Mouse (Mus musculus) thymus, postnatal 14 days (tissue): ENCODE measurements around the gene Pax2.
"Not testable (repeated sequence)": the region's sequence is repeated elsewhere in the genome, so short reads cannot be mapped to it uniquely, and the experiment has no call there.

ENCODE experiments used
- DNase-seq: peaks from one replicate; pipeline ENCODE4 v3.0.0; 2021

Pax2 gene

DNA sequence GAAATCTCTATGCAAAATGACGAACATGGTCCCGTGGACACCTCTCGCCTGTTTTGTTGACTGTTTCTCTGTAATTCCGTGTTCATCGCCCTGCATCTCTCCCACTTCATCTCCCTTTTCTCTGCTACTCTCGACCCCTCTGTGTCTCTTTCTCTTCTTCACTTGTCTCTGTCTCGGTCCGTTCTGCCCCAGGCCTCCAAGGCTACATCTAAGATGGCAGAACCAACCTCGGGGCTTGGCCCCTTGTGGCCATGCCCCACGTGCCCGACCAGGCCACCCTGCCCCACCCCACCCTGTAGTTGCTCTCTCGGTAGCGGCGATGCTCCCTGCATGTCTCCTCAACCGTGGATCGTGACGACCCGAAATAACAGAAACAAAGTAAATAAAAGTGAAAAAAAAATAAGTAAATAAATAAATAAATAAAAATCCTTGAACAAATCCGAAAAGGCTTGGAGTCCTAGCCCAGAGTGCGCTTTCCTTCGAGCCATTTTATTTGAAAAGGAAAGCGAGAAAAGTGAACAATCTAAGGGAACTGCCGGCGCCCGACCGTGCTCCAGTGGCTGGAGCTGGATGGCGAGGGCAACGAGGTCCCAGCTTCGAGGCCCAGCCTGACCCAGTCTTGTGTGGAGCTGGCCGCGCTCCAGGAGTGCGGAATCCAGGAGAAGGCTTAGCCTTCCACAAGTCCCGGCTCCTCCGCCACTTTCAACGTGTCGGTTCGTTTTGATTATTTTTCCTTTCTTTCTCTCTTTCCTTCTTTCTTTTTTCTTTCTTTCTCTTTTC, 81.8 kb downstream of the Pax2 start:
- DNase-seq: no peak

DNA sequence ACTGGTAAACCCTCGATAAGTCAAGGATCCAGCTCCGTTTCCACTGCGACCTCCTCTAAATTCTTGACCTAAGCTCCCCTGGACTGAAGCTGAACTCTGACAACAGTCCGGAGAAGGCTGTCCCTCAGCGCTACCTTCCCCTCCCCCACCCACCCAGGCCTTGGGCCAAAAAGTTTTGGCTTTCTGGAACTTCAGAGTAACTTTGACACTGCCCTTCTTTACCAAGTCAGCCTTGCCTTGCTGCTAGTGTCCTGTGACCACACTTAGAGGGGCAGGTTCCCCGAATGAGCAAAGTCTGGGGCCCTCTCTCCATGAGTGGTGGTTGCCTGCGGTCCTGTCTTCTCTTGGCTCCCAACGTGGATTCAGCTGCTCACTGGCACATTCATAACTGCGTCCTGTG, 82.5 kb downstream of the Pax2 start:
- no peak for DNase-seq

DNA sequence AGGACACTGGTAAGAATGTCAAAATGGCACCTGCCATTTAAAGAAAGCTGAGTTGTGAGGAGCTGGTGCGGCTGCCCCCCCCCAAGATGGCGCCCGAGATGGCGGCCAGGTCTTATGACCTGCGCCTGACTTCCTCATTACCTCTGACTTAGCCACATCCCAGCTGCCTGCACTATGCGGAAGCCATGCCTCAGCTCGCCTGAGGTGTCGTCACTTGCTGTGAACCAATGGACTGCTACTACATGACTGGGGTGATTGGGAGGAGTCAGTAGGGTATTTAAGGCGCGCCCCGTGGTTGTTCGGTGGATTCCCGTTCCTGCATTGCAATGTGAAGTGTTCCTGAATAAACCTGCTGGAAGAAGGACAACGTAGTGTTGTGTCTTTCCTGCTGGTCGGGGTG, 86.8 kb downstream of the Pax2 start:
- DNase-seq: not testable (repeated sequence)

DNA sequence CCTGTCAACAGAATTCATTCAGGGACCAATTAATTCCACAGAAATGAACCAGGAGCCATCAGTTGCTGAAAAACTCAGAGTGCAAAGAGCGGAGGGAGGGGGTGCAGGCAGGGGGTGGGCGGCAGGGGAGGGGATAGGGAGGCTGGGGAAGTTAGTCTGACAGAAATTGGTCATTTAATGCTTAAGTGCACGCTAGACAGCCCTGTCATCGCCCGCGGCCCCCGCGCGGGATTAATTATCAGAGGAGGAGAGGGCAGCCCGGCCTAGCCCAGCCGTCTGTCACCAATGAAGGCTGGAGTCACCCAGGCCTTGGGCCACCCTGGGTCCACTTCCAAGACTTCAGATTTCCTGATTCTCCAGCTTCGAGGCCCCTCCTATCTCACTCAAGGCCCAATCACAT, 93.6 kb downstream of the Pax2 start:
- DNase-seq: no peak

DNA sequence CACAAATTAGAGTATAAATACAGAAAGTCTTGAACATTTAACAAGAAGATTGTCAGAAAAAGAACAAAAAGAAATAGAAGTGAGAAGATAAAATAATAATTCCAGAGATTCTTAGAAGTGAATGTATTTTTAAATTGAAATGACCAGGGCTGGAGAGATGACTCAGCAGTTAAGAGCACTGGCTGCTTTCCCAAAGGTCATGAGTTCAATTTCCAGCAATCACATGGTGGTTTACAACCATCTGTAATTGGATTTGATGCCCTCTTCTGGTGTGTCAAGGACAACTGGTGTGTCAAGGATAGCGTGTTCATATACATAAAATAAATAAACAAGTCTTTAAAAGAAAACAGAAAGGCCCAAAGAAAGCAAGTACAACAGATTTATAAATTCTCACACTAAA, 102.8 kb downstream of the Pax2 start:
- no peak for DNase-seq

DNA sequence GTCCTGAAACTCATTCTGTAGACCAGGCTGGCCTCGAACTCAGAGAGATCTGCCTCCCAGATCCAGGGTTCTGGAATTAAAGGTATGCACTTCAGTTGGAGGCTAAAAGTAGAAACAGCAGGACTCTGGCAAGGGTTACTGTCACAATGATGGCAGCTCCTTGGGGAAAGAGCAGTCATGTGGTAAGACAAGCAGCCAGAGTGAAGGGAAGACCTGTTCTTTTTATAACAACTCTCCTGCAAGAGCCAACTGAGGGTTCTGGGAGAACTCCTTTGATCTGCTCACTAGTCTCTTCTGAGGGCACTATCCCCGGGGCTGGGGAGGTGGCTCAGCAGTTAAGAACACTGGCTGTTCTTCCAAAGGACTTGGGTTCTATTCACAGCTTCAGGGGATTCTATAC, 112.9 kb downstream of the Pax2 start:
- DNase-seq: no peak

DNA sequence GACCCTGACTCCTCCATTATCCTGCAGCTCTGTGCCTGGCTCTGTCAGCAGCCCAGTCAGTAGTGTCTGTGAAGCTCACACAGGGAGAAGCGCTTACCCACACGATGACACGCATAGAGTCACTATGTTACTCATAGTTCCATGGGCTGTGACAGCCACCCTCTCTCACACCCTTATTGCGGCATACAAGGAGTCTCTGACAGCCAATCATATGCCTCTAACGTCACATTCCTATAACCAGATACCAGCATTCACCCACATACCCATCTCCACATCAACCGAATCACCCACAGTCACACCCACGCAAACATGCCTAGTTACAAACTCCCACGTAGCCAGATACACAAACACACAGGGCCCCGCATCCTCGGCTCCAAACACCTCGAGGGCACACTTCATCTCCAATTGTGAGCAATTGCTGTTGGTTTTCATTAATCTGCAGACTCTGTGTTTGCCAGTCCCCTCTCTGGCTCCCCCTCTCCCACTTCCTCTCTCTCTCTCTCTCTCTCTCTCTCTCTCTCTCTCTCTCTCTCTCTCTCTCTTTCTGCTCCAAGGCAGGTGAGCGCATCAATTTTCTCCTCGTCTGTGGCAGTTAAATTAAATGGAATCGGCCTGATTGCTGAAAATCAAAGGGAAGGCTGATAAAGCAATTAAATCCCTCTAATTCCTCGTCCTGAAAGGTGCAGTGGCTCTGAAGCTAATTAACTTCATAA, 118.5 kb downstream of the Pax2 start:
- no peak for DNase-seq

DNA sequence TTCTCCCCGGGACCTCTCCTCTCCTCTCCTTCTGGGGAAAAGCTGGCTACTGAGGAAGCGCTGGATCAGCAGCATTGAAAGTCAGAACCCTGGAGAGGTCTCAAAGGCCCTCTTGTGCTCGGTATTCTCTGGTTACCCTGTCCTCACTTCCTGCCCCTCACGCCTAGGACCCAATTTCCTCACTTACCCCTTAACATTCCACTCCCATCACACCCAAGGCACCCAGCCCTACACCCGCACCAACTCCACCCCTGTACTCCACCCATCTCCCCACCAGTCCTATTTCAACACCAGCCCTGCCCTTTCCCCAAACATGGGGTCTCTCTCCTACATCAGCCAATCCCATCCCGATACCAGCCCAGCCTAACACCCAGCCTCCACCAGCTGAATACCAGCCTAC, 119.1 kb downstream of the Pax2 start:
- no peak for DNase-seq

DNA sequence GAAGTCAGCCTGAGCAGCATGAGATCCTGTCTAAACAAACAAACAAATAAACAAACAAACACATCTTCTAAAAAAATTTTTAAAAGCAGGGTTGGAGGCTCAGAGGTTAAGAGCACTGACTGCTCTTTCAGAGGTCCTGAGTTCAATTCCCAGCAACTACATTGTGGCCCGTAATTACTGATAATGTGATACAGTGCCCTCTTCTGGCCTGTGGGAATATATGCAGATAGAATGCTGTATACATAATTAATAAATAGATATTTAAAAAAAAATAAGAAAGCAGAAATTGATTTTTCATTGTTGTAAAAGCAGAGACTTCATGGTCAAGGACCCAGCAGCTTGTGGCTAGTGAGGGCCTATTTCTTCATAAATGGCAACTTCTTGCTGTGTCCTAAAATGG, 119.9 kb downstream of the Pax2 start:
- no peak for DNase-seq

DNA sequence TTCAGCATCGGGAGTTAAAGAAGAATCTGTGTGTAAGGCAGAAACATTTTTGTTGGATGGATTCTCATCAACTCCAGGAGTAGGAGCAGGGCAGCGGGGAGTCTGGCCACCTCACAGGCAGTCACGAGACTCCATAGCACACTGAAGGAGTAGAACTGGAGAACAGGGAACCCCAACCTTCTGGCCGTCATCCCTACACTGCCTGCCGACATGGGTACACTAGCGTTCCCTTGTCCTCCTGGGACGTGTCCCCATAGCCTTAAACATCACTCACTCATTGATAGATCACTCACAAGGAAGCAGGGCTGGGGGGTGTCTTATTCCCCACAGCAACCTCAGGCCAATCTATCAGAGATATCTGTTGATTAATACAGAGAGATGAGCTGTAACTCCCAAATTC, 120.7 kb downstream of the Pax2 start:
- no peak for DNase-seq

DNA sequence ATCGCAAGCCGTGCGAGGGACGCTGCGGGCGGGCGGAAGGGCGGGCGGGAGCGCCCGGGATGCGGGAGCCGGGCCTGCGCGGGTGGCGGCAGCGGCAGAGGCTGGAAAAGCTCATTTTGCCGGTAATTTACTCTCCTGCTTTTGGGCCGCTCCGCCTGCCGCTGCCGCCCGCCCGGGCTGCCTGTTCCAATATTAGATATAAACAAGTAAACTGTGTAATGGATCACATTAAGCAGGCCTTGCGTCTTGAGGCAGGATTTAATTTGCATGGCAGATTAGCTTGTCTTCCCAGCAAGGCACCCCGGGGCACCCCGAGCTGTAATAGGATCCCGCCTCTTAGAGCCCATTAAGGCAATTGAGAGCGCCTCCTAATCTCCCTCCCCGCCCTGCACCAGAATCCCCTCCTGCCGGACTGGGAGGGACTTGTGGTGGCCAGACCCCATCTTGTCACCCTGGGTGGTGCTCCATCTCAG, 126.7 kb downstream of the Pax2 start:
- DNase-seq: no peak

DNA sequence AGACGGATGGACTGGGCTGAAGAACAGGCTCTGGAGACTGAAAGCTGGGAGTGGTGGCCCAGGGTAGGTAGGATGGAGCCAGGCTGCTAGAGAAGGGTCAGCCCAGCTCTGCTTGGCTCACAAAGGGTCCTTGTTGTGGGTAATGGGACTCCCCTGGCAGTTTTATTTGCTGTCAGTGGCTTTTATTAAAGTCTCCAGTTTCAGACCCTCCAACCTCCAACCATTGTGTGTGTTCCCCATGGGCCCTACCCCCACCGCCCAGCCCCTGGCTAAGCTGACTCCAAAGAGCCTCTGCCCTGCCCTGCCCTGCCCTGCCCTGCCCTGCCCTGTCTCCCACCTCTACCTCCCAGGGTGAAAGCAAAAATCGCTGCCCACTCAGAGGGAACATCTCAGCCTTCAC, 128.5 kb downstream of the Pax2 start:
- no peak for DNase-seq

DNA sequence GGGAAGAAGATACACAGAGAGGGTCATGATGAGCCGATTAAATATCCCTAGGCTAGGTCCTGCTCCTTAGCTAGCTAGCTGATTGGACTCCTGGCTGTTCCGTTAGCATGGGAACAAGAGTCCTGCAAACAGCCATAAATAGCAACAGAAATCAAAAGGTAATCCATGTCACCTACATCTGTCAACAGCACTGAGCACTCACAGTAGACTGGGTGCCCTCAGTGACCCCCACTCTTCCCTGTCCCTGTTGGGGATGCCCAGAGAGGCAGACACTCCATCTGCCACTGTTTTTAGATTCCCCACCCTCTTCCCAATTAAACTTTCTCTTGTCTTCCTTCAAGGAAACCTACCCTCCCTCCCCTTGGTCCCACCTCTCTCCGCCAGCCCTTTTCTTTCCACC, 130.6 kb downstream of the Pax2 start:
- DNase-seq: no peak
